Mouse (Mus musculus): ENCODE data around the gene Mindy3.

DNA sequence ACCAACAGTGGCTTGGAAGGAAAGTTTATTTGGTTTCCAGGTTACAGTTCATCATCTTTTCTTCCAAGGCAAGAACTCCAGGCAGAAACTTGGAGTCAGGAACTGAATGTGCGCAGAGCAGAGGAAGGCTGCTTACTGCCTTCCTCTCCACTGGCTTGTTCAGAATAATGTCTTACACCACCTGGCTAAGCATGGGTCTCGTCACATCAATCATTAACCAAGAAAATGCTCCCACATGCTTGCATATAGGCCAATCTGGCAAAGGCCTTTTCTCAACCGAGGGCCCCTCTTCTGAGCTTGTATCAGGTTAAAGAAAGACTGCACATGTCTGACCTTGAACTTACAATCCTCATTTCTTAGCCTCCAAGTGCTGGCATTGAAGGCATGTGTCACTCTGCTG lies 30.8 kb upstream of the Mindy3 start:
- no peak for TF ChIP-seq CTCF (IDR thresholded peaks at IDR 0.05; ENCODE audit: extremely low read depth, insufficient read depth, insufficient read length, insufficient replicate concordance)
- TF ChIP-seq POLR2A (IDR thresholded peaks at IDR 0.05; ENCODE audit: low read depth, low read length), result no peak

Data from spleen, adult 2 months (tissue).